Mouse (Mus musculus) monocyte, adult 5-6 weeks (primary cell): ENCODE data around the gene Adam1b. TPM values are rescaled to one million over a fixed set of nuclear protein-coding genes. Genes with fewer than 3 reads are reported as not detected.

Source experiments
- ATAC-seq: fragments of 153-309, 156-312 bp; replicated peaks from 2 replicates; pipeline ENCODE4 v1.8.0; 2017; ENCODE audit warnings: mild to moderate bottlenecking; ENCODE audit not compliant: low TSS enrichment, insufficient number of reproducible peaks, severe bottlenecking, poor library complexity, low FRiP score
- total RNA-seq: library from RNA; stranded (forward); fragments of 200-1000, 200-491, 200-594 nt; gene quantifications from 3 replicates; pipeline ENCODE4 v1.2.3, GENCODE M21; 2017

The Adam1b gene
- total RNA-seq, result 0.57 TPM in 1 of 3 replicates, not detected in the others

- no peak for ATAC-seq
Measured at GRCm38 (mm10) chr5:121503231-121503630, at the start of gene Adam1b. TSS of gene Adam1b (minus strand) at chr5:121503435.

- ATAC-seq, result no peak
Measured at GRCm38 (mm10) chr5:121549196-121549595, 46.0 kb upstream of the Adam1b start.

- no peak for ATAC-seq
Measured at GRCm38 (mm10) chr5:121547084-121547483, 43.8 kb upstream of the Adam1b start.

- ATAC-seq, result 0 out of 2 replicates have a peak, but pooled peaks have one; percentile 40
Measured at GRCm38 (mm10) chr5:121546530-121546895, 43.3 kb upstream of the Adam1b start.

DNA sequence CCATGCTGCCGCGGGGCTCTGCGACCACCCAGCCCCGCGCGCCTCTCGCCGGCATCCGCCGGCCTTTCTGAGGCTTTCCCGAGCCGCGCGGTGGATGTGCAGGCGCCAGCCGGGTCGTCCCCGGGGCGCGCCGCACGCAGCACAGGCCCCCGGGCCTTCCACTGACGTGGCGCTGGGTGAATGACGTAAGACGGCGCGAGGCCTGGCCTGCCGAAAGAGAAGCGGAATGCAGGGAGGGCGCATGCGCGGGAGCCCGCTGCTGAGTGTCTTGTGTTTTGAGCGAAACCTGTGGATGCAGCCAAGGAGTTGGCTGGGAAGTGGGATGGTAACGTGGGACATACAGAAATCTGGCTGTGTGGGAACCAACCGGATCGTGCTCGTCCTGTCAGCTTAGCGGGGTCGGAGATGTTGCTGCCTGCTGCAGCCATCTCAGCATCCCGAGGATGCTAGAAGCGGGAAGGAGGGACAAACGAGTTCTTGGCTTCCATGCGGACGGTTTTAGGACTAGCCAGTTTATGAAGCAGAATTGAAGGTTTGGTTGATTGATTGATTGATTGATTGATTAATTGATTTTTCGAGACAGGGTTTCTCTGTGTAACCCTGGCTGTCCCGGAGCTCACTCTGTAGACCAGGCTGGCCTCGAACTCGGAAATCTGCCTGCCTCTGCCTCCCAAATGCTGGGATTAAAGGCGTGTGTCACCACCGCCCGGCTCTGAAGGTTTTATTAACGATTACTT lies 42.7 kb upstream of the Adam1b start, which contains the start of gene Mapkapk5:
Mapkapk5 (minus strand) TSS at position 113 of the 737 bp plus-strand sequence.
- peak; percentile 92 for ATAC-seq

- ATAC-seq, result no peak
Measured at GRCm38 (mm10) chr5:121544910-121545792, 41.9 kb upstream of the Adam1b start, which contains the start of the genes Adam1a and Gm42878. TSS of gene Adam1a (minus strand) at chr5:121545482. TSS of gene Gm42878 (minus strand) at chr5:121545482.

DNA sequence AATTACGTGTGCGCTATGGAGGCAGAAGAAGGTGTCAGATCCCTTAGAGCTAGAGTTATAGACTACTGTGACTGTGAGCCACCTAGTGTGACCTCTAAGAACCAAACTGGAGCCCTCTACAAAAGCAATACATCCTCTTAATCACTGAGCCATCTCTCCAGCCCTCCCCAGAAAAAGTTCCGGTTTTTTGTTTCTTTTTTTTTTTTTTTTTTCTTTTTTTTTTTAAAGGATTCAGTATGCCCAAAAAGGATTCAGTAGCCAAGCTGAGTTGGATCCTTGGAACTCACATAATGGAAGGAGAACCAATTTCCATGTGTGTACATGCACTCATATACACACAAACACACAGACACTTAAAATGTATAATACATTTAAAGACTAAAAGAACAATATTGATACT lies 40.1 kb upstream of the Adam1b start:
- ATAC-seq, result no peak

DNA sequence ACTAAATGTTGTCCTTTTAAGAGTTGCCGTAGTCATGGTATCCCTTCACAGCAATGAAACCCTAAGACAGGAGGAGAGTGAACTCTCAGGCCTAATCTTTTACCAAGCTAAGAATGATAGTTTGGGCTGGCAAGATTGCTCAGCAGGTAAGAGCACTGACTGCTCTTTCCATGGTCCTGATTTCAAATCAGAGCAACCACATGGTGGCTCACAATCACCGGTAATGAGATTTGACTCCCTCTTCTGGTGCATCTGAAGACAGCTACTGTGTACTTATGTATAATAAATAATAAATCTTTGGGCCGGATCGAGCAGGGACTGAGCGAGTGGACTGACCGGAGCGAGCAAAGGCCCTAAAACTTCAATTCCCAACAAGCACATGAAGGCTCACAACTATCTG lies 38.0 kb upstream of the Adam1b start:
- ATAC-seq, result no peak

DNA sequence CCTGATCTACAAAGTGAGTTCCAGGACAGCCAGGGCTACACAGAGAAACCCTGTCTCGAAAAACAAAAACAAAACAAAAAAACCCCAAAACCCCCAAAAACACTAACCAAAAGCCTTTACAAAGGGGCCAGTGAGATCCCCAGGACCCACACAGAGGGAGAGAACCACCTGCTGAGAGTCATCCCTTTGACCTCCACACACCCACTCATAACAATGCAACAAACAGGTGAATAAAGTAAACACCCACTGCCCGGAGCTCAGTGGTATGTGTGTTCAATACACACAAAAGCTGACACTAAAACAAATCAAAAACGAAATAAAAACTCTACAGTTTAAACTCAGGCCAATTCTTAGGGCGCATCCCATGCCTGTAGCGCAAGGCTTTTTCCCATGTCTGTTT lies 36.8 kb upstream of the Adam1b start:
- no peak for ATAC-seq

- no peak for ATAC-seq
Measured at GRCm38 (mm10) chr5:121537588-121537987, 34.4 kb upstream of the Adam1b start.

GRCm38 (mm10) chr5:121536921-121537555 lies 33.8 kb upstream of the Adam1b start:
- no peak for ATAC-seq

DNA sequence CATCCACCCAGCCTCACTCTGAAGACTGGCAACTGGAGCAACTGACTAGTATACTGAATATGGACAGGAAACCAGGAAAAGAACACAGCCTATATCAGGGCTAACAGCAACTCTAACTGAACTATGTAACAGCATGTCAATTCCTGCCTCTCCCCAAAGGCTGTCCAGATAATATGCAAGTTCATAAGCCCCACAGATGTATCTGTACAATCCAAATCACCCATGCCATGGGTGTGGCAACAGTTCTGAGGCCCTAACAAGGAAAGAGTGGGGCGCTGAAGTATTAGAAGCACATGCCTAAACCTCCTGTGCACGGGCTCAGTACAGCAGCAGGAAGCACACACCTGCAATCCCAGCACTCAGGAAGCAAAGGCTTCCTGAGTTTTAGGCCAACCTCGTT lies 31.9 kb upstream of the Adam1b start:
- ATAC-seq, result no peak

DNA sequence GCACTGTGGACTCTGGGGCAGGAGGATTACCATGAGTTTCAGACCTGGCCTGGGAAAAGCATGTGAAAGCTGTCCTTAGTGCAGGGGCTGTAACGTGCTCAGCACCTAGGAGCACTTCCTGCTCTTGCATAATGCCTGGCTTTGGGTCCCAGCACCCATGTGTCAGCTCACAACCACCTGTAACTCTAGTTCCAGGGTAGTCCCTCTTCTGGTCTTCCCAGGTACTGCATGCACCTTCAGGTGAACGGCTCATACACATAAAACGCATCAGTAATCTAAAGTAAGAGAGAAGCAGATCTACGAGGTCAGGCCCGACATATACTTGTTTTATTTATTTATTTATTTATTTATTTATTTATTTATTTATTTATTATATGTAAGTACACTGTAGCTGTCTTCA lies 31.3 kb upstream of the Adam1b start:
- ATAC-seq, result no peak

DNA sequence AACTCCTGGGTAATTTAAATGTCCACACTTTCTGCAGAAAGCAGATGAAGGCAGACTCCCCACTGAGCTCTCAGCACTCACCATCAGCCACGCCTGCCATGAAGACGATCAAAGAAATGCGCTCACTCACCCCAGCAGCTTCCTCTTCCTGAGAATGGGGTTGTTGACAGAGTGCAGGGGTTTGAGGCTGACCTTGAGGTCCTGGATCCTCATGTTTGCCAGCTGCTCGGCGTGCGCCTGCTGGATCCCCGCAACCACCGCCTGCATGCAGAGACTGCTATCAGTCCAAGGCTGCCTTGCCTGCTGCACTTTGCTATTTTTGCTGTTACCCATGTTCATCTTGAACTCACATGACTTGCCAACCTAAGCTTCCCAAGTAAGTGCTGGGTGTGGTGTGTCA lies 23.7 kb upstream of the Adam1b start:
- ATAC-seq, result no peak

DNA sequence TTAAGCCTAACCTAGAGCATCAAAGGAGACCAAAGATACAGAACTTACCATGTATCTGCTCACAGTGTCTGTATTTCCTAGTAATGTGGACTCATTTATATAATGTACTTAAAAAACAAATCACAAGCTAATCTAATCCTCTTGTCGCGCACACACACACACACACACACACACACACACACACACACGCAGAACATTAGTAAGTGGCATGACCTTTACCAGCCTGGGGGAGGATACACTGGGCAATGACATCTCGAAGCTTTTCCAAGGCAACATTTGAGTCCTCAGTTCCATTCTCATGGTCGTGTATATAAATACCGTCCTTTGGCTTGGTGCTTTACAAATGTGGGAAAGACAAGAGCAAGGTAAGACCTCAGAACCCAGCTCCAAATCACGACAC lies 23.3 kb upstream of the Adam1b start:
- ATAC-seq, result no peak

DNA sequence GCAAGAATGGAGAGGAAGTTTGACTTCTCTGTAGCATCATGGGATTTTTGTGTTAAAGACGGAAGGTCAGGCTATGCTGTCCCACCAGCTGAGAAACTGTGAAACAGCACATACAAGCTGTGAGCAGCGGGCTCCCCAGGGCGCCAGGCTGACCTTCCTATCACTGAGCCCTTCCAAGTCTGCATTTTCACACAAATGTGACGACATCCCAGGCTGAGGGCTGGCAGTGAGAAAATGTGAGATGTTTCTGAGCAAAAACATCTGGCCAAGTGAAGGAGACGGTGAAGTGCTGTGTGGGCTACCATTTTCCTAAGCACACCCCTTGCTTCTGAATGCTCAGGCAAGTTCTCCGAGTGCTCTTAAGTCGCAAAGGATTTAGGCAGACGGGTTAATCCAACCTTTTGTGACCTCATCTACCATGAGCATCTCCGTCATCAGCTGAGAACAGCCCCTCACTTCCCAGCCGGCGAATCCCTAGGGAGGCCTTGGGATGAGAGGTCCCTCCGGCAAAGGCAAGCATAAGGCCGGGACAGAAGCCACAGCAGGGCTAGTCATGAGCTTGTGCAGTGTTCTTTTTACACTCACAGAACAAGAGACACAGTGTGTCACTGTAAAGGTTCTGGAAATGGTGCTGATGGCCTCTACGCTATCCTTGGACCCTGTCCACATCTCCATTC lies 22.7 kb upstream of the Adam1b start:
- ATAC-seq, result no peak

- ATAC-seq, result peak; percentile 96
Measured at GRCm38 (mm10) chr5:121519758-121520157, 16.5 kb upstream of the Adam1b start.

- ATAC-seq, result no peak
Measured at GRCm38 (mm10) chr5:121518983-121519382, 15.7 kb upstream of the Adam1b start.

DNA sequence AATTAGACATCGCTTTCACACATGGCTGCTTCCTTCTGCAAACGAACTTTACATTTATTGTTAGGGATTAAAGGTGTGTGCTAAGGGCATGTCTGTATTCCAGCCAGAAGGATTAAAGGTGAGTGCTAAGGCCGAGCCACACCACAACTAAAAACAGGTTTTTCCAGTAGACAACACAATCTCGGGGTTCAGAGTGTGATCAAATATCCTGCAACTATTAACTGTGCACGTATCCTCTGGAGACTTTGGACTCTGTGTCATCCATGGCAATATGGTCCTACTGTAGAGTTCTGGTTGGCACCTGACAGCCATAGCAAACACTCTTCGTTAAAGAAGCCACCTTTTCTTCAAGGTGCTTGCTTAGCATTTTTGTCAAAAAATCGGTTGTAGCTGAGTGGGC lies 6.8 kb upstream of the Adam1b start:
- ATAC-seq, result no peak
